Mouse (Mus musculus): ENCODE measurements around the gene Tsen54.

DNA sequence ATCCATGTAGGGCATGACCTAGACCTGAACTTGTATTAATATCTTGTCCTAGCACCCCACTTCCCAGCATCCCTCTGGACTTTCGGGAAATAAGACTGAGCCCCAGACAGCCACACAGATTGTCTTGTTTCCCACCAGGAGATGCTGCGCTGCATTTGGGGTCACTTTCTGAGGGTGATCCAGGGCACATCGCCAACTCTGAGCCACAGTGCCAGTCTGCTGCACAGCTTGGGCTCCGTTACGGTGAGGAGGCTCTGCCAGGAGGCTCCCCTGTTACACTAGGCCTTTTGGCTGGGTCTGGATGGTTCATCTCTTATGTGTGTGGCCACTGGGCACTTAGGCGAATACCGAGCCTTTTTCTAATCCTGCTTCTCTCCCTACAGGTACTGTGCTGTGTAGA, 24.7 kb upstream of the Tsen54 start:
- no peak for TF ChIP-seq GATA1 (IDR thresholded peaks at IDR 0.05; ENCODE audit: low read length)
- TF ChIP-seq TAL1 (IDR thresholded peaks at IDR 0.05; ENCODE audit: low read length), result no peak

Measured in erythroblast, embryonic 14.5 days (primary cell).